Mouse (Mus musculus) heart, embryonic 10.5 days (tissue): Measurements from ENCODE around the gene Scrg1. TPM values are rescaled to one million over a fixed set of nuclear protein-coding genes. Genes with fewer than 3 reads are reported as not detected.

ENCODE experiments used
- DNase-seq: peaks from one replicate; pipeline ENCODE4 v3.0.0-alpha.2; 2017; ENCODE audit warnings: low spot score
- H3K27ac ChIP-seq: fragments of 300-500 bp; sonication (generic); 2 replicates; pipeline ENCODE4 v1.5.1; 2016; ENCODE audit warnings: mild to moderate bottlenecking
- H3K27me3 ChIP-seq: fragments of 300-500 bp; sonication (generic); 2 replicates; pipeline ENCODE4 v1.6.1; 2016; ENCODE audit warnings: mild to moderate bottlenecking; ENCODE audit not compliant: poor library complexity, insufficient read depth, severe bottlenecking
- H3K36me3 ChIP-seq: fragments of 300-500 bp; sonication (generic); 2 replicates; pipeline ENCODE4 v1.6.1; 2016; ENCODE audit warnings: mild to moderate bottlenecking, moderate library complexity
- H3K4me1 ChIP-seq: fragments of 300-500 bp; sonication (generic); 2 replicates; pipeline ENCODE4 v1.6.1; 2016; ENCODE audit warnings: mild to moderate bottlenecking
- H3K4me3 ChIP-seq: fragments of 300-500 bp; sonication (generic); 2 replicates; pipeline ENCODE4 v1.5.1; 2016; ENCODE audit warnings: mild to moderate bottlenecking, moderate library complexity
- H3K9me3 ChIP-seq: fragments of 300-500 bp; sonication (generic); 2 replicates; pipeline ENCODE4 v1.6.1; 2016; ENCODE audit warnings: mild to moderate bottlenecking, moderate library complexity
- WGBS: fragments of 180-500 bp; shearing (Covaris S2); methylation state at CpG from one replicate; pipeline ENCODE4 v1.1.7; 2016; 5-methylcytosine and 5-hydroxymethylcytosine counted together
- polyA plus RNA-seq: library from polyadenylated mRNA; unstranded; fragments of >200 nt; fragmentation: Nextera tagmentation; extraction: Ambion mirVana; gene quantifications from 2 replicates; pipeline ENCODE4 v1.2.1, GENCODE M21; 2016

Scrg1 gene
- polyA plus RNA-seq, 1 experiment from 2014 or later = 0.20 TPM

DNA sequence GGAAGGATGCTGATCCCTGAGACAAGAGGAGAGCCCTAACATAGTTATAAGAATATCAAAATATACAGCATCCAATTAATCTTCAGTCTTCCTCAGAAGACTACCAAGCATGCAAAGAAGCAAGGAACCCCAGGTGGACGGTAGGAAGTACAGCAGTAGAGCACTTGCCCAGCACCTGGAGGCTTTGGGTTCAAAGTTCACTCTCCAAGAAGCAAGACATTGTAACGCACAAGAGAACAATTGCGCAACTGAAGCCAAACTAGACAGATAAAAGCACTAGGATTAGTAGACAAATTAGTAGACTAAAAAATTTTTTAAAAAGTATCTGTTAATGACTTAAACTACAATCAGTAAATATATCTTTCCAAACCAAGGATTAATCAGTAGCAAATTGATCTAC is 8.0 kb downstream of the Scrg1 start:
- 88% methylated on average over 3 of the region's 3 CpGs for WGBS
- Histone ChIP-seq H3K9me3 (no peaks in the 10 kb centered on the region), H3K27ac (no peak overlapping the region), H3K36me3 (no peaks in the 10 kb centered on the region), H3K4me3 (no peak overlapping the region), H3K4me1 (peaks cover 10% of the 10 kb centered on the region; the same call in 1 of the 2 replicates), H3K27me3 (no peaks in the 10 kb centered on the region)
- no peak for DNase-seq

DNA sequence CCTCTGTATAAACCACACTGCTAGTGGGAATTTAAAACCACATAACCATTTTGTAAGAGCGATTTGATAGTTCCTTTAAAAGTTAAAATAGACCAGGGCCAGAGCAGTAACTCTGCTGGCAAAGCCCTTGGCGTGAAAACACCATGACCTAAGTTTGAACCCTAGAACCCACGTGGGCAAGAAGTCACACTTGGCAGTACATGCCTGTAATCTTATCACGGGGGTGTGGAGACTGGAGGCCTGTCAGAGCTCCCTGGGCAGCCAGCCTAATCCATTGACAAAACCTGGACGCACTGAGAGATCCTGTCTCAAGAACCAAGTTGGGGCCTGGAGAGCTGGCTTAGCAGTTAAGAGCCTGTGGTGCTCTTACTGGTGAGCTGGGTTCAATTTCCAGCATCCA is 12.9 kb downstream of the Scrg1 start:
- whole genome bisulfite sequencing = 15% methylated on average over 5 of the region's 5 CpGs
- peaks cover 14% of the 10 kb centered on the region; the same call in 1 of the 2 replicates for H3K4me1 ChIP-seq
- no peaks in the 10 kb centered on the region for H3K27me3 ChIP-seq
- no peaks in the 10 kb centered on the region for H3K36me3 ChIP-seq
- peak; percentile 91 for DNase-seq
- H3K27ac ChIP-seq = no peak overlapping the region
- H3K4me3 ChIP-seq = 0 out of 2 replicates have a peak overlapping the region, but pooled peaks have one; percentile 8
- H3K9me3 ChIP-seq = no peaks in the 10 kb centered on the region

DNA sequence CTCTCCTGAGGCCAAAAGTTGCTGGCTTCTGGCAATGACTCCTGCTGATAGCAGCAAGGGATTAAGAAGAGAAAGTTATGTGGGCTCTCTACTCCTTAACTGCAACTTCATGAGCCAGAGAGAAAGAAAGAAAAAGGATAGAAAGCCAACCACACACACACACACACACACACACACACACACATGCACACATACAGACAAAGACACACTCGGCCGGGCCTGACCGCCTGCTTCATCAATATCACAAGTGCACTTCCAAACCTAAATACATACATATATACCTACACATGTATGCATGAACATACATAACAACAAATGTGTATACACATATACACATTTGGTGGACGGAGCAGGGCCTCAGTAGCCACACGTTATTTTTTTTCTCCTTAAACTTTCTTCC is 15.1 kb downstream of the Scrg1 start:
- H3K27ac ChIP-seq = no peak overlapping the region
- 90% methylated on average over 5 of the region's 5 CpGs for WGBS
- peaks cover 12% of the 10 kb centered on the region; the same call in 1 of the 2 replicates for H3K4me1 ChIP-seq
- no peak overlapping the region for H3K4me3 ChIP-seq
- no peaks in the 10 kb centered on the region for H3K27me3 ChIP-seq
- DNase-seq = no peak
- no peaks in the 10 kb centered on the region for H3K36me3 ChIP-seq
- no peaks in the 10 kb centered on the region for H3K9me3 ChIP-seq

DNA sequence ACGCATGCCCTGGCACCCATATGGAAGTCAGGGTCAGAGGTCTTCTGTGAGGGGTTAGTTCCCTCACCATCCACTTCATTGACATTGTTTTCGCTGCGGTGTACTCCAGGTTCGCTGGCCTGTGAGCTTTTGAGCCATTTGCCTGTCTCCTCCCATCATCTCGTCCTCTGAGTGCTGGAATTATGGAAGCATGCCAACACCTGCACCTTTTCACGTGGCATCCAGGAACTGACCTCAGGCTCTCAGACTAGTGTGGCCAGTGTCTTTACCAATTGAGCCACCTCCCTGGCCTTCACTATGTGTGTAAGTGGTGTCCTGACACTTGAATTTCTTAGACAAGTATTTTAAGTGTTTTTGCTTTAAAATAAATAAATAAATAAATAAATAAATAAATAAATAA is 18.0 kb downstream of the Scrg1 start:
- Histone ChIP-seq H3K27ac (no peak overlapping the region), H3K9me3 (no peaks in the 10 kb centered on the region), H3K27me3 (no peaks in the 10 kb centered on the region), H3K4me1 (peaks cover 4% of the 10 kb centered on the region; the same call in 1 of the 2 replicates), H3K4me3 (no peak overlapping the region), H3K36me3 (no peaks in the 10 kb centered on the region)
- no peak for DNase-seq
- 83% methylated on average over 6 of the region's 6 CpGs for WGBS

DNA sequence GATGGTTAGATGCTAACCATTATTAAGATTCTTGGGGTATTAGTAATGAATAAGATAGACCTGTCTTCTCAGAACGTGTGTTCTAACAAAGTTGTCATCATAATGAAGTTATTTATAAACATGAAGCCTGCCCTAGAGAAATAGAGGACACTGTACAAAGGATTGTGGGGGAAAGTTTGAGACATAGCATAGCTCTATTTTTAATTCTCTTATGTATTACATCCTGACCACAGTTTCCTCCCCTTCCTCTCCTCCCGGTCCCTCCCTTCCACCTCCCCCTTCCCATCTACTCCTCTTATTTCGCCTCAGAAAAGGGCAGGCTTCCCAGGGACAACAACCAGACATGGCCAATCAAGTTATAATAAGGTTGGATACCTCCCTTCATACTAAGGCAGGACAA is 22.7 kb downstream of the Scrg1 start:
- Histone ChIP-seq H3K4me1 (no peaks in the 10 kb centered on the region), H3K36me3 (peaks cover 20% of the 10 kb centered on the region), H3K4me3 (no peak overlapping the region), H3K27ac (no peak overlapping the region), H3K9me3 (no peaks in the 10 kb centered on the region), H3K27me3 (no peaks in the 10 kb centered on the region)
- peak; percentile 7 for DNase-seq
- WGBS = 71% methylated on average over 3 of the region's 3 CpGs

DNA sequence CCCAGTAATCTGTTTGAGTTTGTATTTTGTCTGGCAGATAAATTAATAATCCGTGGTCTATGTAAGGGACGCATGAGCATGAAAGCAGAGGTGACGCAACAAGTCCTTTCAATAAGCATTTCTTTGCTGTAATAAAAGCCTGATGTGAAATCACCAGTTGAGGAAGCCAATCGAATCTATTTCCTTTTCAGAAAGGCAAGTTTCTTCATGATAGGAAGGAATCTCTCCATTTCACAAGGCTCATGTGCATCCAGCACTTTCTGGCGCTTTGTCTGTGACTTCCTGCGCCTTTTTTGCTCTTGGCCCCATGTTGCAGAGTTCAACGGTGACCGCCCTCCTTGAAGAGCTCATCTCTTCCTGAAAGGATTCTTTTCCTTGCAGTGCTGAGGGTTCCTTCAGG is 24.0 kb downstream of the Scrg1 start:
- no peaks in the 10 kb centered on the region for H3K4me1 ChIP-seq
- no peaks in the 10 kb centered on the region for H3K9me3 ChIP-seq
- H3K36me3 ChIP-seq = peaks cover 30% of the 10 kb centered on the region
- no peak overlapping the region for H3K27ac ChIP-seq
- no peak overlapping the region for H3K4me3 ChIP-seq
- 90% methylated on average over 8 of the region's 8 CpGs for WGBS
- DNase-seq = no peak
- H3K27me3 ChIP-seq = no peaks in the 10 kb centered on the region

DNA sequence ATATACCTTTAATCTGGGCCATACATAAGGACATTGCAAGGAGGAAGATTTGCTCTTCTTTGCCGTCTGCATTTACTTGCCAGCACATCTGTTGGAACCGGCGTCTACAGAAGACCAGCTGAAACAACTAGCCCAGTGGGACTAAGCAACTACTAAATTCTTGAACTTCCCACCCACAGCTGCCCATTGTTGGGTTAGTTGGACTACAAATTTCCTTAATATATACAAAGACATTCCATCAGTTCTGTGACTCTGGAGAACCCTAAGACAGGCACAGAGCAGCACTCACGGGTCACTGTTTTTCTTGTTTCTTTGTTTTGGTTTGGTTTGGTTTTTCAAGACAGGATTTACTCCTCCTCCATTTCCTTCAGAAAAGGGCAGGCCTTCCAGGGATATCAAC is 24.9 kb downstream of the Scrg1 start:
- peaks cover 4% of the 10 kb centered on the region; the same call in 1 of the 2 replicates for H3K4me1 ChIP-seq
- 84% methylated on average over 4 of the region's 4 CpGs for WGBS
- H3K36me3 ChIP-seq = peaks cover 32% of the 10 kb centered on the region
- DNase-seq = no peak
- H3K9me3 ChIP-seq = no peaks in the 10 kb centered on the region
- no peak overlapping the region for H3K4me3 ChIP-seq
- no peak overlapping the region for H3K27ac ChIP-seq
- no peaks in the 10 kb centered on the region for H3K27me3 ChIP-seq

DNA sequence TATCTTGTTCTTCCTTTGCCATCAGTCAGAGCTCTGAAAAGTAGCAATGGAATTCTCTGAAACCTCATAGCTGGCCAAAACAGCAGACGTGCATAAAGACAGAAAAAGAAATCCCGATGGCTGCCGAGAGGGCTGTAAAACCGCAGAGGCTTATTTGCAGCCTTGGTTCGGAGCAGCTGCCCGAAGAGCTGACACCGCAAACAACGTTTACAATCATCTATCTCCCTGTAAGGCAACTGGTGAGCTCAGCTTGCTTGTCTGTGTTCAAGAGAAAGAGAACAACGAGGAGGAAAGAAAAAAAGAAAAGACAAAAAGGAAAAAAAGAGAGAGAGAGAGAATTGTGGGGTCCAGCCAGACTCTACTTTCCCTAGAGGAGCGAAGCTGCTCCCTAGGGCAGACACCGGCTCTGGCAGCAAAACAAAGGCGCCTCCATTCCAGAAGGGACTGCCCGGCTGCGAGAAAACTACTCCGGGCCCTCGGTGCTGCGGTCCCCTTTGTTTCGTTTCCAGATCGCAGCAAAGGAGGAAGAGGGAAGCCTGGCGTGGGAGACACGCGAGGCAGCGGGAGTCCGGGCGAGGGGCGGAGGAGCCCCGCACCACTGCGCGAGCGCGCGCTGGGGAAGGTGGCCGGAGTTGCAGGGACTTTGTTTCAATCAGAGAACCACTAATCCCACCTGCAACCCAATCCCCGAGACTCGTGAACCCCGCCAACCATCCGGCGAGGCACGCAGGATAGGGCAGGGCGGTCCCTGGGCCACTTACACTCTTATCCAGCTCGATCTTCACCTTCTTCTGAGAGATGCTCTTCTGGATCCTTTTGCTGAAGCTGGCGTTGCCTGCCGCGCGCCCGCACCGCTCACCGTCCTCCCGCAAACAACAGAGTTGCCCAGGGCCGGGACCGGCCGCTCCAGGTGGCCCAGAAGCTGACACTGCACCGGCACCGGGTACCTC is 31.0 kb downstream of the Scrg1 start:
- H3K36me3 ChIP-seq = peaks cover 24% of the 10 kb centered on the region
- H3K4me3 ChIP-seq = peak overlapping the region; percentile 92
- WGBS = under 1% methylated on average over 54 of the region's 54 CpGs
- DNase-seq = peak; percentile 84
- no peaks in the 10 kb centered on the region for H3K27me3 ChIP-seq
- no peaks in the 10 kb centered on the region for H3K9me3 ChIP-seq
- peak overlapping the region; percentile 96 for H3K27ac ChIP-seq
- peaks cover 16% of the 10 kb centered on the region; the same call in 1 of the 2 replicates for H3K4me1 ChIP-seq

DNA sequence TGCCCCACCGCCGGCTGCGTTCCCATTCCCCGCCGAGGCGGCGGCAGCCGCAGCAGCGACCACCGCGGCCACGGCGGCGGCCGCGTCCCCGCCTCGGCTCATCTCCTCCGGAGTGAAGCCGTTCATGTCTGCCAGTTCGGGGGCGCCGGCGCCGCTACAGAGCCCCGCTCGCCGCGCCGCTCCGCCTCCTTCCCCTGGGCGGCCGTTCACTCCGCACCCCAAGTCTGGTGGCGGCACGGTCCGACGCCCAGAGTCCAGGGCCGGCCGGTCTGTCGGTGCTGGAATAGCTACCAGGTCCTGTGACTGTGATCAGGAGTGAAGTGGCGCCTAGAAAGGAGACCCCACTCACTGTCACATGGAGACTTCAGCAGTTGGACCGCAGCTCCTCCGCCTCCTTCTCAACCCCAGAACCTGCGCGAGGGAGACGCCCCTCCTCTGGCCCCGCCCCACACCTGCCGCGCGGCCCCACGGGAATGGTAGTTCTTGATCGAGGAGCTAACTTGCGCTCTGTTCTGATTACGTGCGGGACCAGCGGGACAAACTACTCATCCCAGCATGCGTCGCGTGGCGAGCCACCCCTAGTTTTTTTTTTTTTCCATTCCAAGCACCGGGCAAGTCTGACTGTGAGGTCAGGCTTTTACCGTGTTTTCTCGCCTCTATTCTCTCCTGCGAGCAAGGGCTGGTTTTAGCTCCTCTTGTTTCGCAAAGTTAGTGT is 31.9 kb downstream of the Scrg1 start, which contains the start of gene Sap30:
TSS of gene Sap30 (minus strand) at position 420 of the 715 bp plus-strand sequence.
- peak within 1 kb of the TSS; percentile 96 for H3K27ac ChIP-seq
- peak; percentile 99 for DNase-seq
- peak within 1 kb of the TSS; percentile 92 for H3K4me3 ChIP-seq
- H3K9me3 ChIP-seq = no peaks in the 10 kb centered on the region
- under 1% methylated on average over 66 of the region's 66 CpGs for WGBS
- peaks cover 16% of the 10 kb centered on the region; the same call in 1 of the 2 replicates for H3K4me1 ChIP-seq
- no peaks in the 10 kb centered on the region for H3K27me3 ChIP-seq
- peaks cover 16% of the 10 kb centered on the region for H3K36me3 ChIP-seq

DNA sequence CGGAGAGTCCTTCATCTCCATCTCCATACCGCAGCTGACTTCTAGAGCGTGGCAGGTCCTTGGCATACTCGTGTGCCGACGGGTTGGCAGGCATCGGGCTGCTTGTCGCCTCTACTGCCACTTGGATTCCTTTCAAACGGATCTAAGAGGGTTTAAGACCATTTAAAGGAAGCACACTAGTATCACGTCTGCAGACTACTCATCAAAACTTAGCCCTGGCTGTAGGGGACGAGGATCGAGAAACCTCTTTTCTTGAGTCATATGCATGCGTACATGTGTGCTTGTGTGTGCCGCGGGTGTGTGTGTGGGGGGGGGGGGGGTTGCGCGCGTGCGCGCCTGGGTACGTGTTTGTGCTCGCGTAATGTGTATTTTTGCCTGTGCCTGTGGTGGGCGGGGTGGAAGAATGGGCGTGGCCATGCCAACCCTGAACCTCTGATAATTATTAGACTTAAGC is 32.6 kb downstream of the Scrg1 start:
- Histone ChIP-seq H3K36me3 (peaks cover 13% of the 10 kb centered on the region; the same call in 1 of the 2 replicates), H3K27ac (peak overlapping the region; percentile 96), H3K27me3 (no peaks in the 10 kb centered on the region), H3K9me3 (no peaks in the 10 kb centered on the region), H3K4me3 (peak overlapping the region; percentile 92), H3K4me1 (peaks cover 16% of the 10 kb centered on the region; the same call in 1 of the 2 replicates)
- DNase-seq = peak; percentile 94
- under 1% methylated on average over 25 of the region's 25 CpGs for whole genome bisulfite sequencing

DNA sequence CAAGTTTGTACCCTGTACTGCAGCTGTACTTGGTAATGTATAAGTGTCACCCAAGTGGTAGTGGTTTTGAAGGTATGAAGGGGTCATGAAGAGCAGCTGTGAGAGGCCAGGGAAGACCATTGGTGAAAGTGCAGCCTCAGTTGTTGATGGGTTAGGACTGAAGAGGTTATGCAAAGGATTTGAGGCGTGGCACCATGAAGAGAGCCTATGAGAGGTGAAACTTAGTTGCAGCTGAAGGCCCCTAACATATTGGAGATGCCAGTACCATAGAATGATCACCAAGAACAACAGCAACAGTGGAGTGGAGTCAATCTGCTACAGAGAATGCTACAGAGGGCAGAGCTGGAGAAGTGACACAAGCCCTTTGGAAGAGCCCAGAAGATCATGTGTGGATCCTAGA is 33.6 kb downstream of the Scrg1 start:
- no peaks in the 10 kb centered on the region for H3K27me3 ChIP-seq
- WGBS = 86% methylated on average over 1 of the region's 1 CpGs

DNA sequence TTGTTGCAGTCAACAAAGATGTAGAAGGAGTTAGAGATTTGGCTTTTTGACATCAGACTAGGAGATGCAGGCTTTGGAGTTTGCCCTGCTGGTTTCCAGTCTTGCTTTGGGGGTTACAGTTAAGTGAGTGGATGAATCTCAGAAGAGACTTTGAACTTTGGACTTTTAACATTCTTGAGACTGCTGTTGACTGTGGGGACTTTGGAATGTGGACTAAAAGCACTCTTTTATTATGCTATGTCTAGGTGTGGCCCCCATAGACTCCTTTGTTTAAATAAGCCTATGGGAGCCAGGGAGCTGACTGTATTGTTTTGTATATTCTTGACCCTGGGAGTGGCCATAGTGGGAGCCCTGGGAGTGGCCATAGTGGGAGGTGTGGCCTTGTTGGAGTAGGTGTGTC is 34.2 kb downstream of the Scrg1 start:
- no peak overlapping the region for H3K4me3 ChIP-seq
- H3K27ac ChIP-seq = no peak overlapping the region
- DNase-seq = no peak
- peaks cover 16% of the 10 kb centered on the region; the same call in 1 of the 2 replicates for H3K4me1 ChIP-seq
- no peaks in the 10 kb centered on the region for H3K9me3 ChIP-seq
- no peaks in the 10 kb centered on the region for H3K27me3 ChIP-seq
- H3K36me3 ChIP-seq = peaks cover 8% of the 10 kb centered on the region; the same call in 1 of the 2 replicates

More for the DNA sequence above, 33.6 kb downstream of the Scrg1 start:
- H3K4me3 ChIP-seq = no peak overlapping the region
- H3K36me3 ChIP-seq = peaks cover 9% of the 10 kb centered on the region; the same call in 1 of the 2 replicates
- peak overlapping the region; percentile 96 for H3K27ac ChIP-seq
- no peak for DNase-seq
- H3K9me3 ChIP-seq = no peaks in the 10 kb centered on the region
- H3K4me1 ChIP-seq = peaks cover 16% of the 10 kb centered on the region; the same call in 1 of the 2 replicates
